Mouse (Mus musculus): Measurements from ENCODE around the gene Gpm6b. TPM values are rescaled to one million over a fixed set of nuclear protein-coding genes. Genes with fewer than 3 reads are reported as not detected.

Gene Gpm6b
- polyA plus RNA-seq, 1 experiment from 2014 or later: 47.4 TPM

- Histone ChIP-seq H3K36me3 (ENCODE audit: control insufficient read depth, insufficient read depth, low read length) (no peaks in the 10 kb centered on the region), H3K9ac (ENCODE audit: low read length) (no peak overlapping the region), H3K4me1 (replicated peaks; ENCODE audit: control insufficient read depth, insufficient read depth, low read length) (no peaks in the 10 kb centered on the region), H3K4me2 (ENCODE audit: low read depth, low read length) (no peak overlapping the region), H3K27me3 (ENCODE audit: control insufficient read depth, insufficient read depth, low read depth, low read length) (no peaks in the 10 kb centered on the region), H3K27ac (ENCODE audit: low read length) (peak overlapping the region; percentile 9; the same call in 1 of the 2 replicates), H3K9me3 (ENCODE audit: control insufficient read depth, low read length) (no peaks in the 10 kb centered on the region), H3K4me3 (ENCODE audit: low read length) (no peak overlapping the region)
- 80% methylated on average over 6 of the region's 6 CpGs for WGBS
- ATAC-seq (ENCODE audit: low read depth): no peak
Measured at GRCm38 (mm10) chrX:166341795-166342194, 103.1 kb downstream of the Gpm6b start.

GRCm38 (mm10) chrX:166344228-166345015 lies 105.7 kb downstream of the Gpm6b start:
- no peak overlapping the region for H3K27ac ChIP-seq (ENCODE audit: low read length)
- H3K36me3 ChIP-seq (ENCODE audit: control insufficient read depth, insufficient read depth, low read length): no peaks in the 10 kb centered on the region
- no peaks in the 10 kb centered on the region for H3K27me3 ChIP-seq (ENCODE audit: control insufficient read depth, insufficient read depth, low read depth, low read length)
- H3K4me1 ChIP-seq (replicated peaks; ENCODE audit: control insufficient read depth, insufficient read depth, low read length): no peaks in the 10 kb centered on the region
- no peaks in the 10 kb centered on the region for H3K9me3 ChIP-seq (ENCODE audit: control insufficient read depth, low read length)
- H3K4me3 ChIP-seq (ENCODE audit: low read length): peak overlapping the region; percentile 28
- H3K9ac ChIP-seq (ENCODE audit: low read length): 0 out of 2 replicates have a peak overlapping the region, but pooled peaks have one; percentile 7
- 32% methylated on average over 10 of the region's 10 CpGs for WGBS
- peak; percentile 49; the same call in 1 of the 2 replicates for ATAC-seq (ENCODE audit: low read depth)
- H3K4me2 ChIP-seq (ENCODE audit: low read depth, low read length): peak overlapping the region; percentile 41

- H3K9me3 ChIP-seq (ENCODE audit: control insufficient read depth, low read length): no peaks in the 10 kb centered on the region
- WGBS: 80% methylated on average over 6 of the region's 6 CpGs
Measured at GRCm38 (mm10) chrX:166348086-166348485, 109.4 kb downstream of the Gpm6b start.

GRCm38 (mm10) chrX:166348634-166349033 lies 109.9 kb downstream of the Gpm6b start:
- Histone ChIP-seq H3K27me3 (ENCODE audit: control insufficient read depth, insufficient read depth, low read depth, low read length) (no peaks in the 10 kb centered on the region; the same call in 1 of the 2 replicates), H3K9me3 (ENCODE audit: control insufficient read depth, low read length) (no peaks in the 10 kb centered on the region), H3K4me3 (ENCODE audit: low read length) (no peak overlapping the region), H3K4me2 (ENCODE audit: low read depth, low read length) (no peak overlapping the region), H3K27ac (ENCODE audit: low read length) (no peak overlapping the region), H3K36me3 (ENCODE audit: control insufficient read depth, insufficient read depth, low read length) (no peaks in the 10 kb centered on the region), H3K9ac (ENCODE audit: low read length) (no peak overlapping the region), H3K4me1 (replicated peaks; ENCODE audit: control insufficient read depth, insufficient read depth, low read length) (no peaks in the 10 kb centered on the region)
- no peak for ATAC-seq (ENCODE audit: low read depth)
- 83% methylated on average over 4 of the region's 4 CpGs for WGBS

More at GRCm38 (mm10) chrX:166348086-166348485, 109.4 kb downstream of the Gpm6b start:
- H3K27me3 ChIP-seq (ENCODE audit: control insufficient read depth, insufficient read depth, low read depth, low read length): no peaks in the 10 kb centered on the region; the same call in 1 of the 2 replicates
- H3K9ac ChIP-seq (ENCODE audit: low read length): no peak overlapping the region
- no peak overlapping the region for H3K4me2 ChIP-seq (ENCODE audit: low read depth, low read length)
- H3K27ac ChIP-seq (ENCODE audit: low read length): no peak overlapping the region
- H3K36me3 ChIP-seq (ENCODE audit: control insufficient read depth, insufficient read depth, low read length): no peaks in the 10 kb centered on the region
- no peaks in the 10 kb centered on the region for H3K4me1 ChIP-seq (replicated peaks; ENCODE audit: control insufficient read depth, insufficient read depth, low read length)
- ATAC-seq (ENCODE audit: low read depth): no peak
- H3K4me3 ChIP-seq (ENCODE audit: low read length): no peak overlapping the region

- H3K9me3 ChIP-seq (ENCODE audit: control insufficient read depth, low read length): no peaks in the 10 kb centered on the region
- no peaks in the 10 kb centered on the region; the same call in 1 of the 2 replicates for H3K27me3 ChIP-seq (ENCODE audit: control insufficient read depth, insufficient read depth, low read depth, low read length)
- no peaks in the 10 kb centered on the region for H3K4me1 ChIP-seq (replicated peaks; ENCODE audit: control insufficient read depth, insufficient read depth, low read length)
- WGBS: 20% methylated on average over 6 of the region's 6 CpGs
- no peak overlapping the region for H3K9ac ChIP-seq (ENCODE audit: low read length)
- no peak overlapping the region for H3K4me2 ChIP-seq (ENCODE audit: low read depth, low read length)
- peak; percentile 70; the same call in 1 of the 2 replicates for ATAC-seq (ENCODE audit: low read depth)
- H3K27ac ChIP-seq (ENCODE audit: low read length): no peak overlapping the region
- no peak overlapping the region for H3K4me3 ChIP-seq (ENCODE audit: low read length)
- H3K36me3 ChIP-seq (ENCODE audit: control insufficient read depth, insufficient read depth, low read length): no peaks in the 10 kb centered on the region
Measured at GRCm38 (mm10) chrX:166351790-166352189, 113.1 kb downstream of the Gpm6b start.

GRCm38 (mm10) chrX:166353412-166353811 lies 114.7 kb downstream of the Gpm6b start:
- Histone ChIP-seq H3K9me3 (ENCODE audit: control insufficient read depth, low read length) (no peaks in the 10 kb centered on the region), H3K4me1 (replicated peaks; ENCODE audit: control insufficient read depth, insufficient read depth, low read length) (no peaks in the 10 kb centered on the region), H3K4me3 (ENCODE audit: low read length) (no peak overlapping the region), H3K36me3 (ENCODE audit: control insufficient read depth, insufficient read depth, low read length) (no peaks in the 10 kb centered on the region), H3K4me2 (ENCODE audit: low read depth, low read length) (no peak overlapping the region), H3K9ac (ENCODE audit: low read length) (no peak overlapping the region), H3K27me3 (ENCODE audit: control insufficient read depth, insufficient read depth, low read depth, low read length) (no peaks in the 10 kb centered on the region; the same call in 1 of the 2 replicates), H3K27ac (ENCODE audit: low read length) (no peak overlapping the region)
- 55% methylated on average over 2 of the region's 2 CpGs for WGBS
- ATAC-seq (ENCODE audit: low read depth): no peak

GRCm38 (mm10) chrX:166354913-166355312 lies 116.2 kb downstream of the Gpm6b start:
- ATAC-seq (ENCODE audit: low read depth): no peak
- H3K4me3 ChIP-seq (ENCODE audit: low read length): no peak overlapping the region
- no peak overlapping the region for H3K27ac ChIP-seq (ENCODE audit: low read length)
- no peak overlapping the region for H3K4me2 ChIP-seq (ENCODE audit: low read depth, low read length)
- H3K36me3 ChIP-seq (ENCODE audit: control insufficient read depth, insufficient read depth, low read length): no peaks in the 10 kb centered on the region
- H3K27me3 ChIP-seq (ENCODE audit: control insufficient read depth, insufficient read depth, low read depth, low read length): no peaks in the 10 kb centered on the region; the same call in 1 of the 2 replicates
- H3K4me1 ChIP-seq (replicated peaks; ENCODE audit: control insufficient read depth, insufficient read depth, low read length): no peaks in the 10 kb centered on the region
- H3K9ac ChIP-seq (ENCODE audit: low read length): no peak overlapping the region
- H3K9me3 ChIP-seq (ENCODE audit: control insufficient read depth, low read length): no peaks in the 10 kb centered on the region
- 68% methylated on average over 1 of the region's 1 CpGs for WGBS

GRCm38 (mm10) chrX:166356276-166356675 lies 117.6 kb downstream of the Gpm6b start:
- WGBS: 83% methylated on average over 3 of the region's 3 CpGs

GRCm38 (mm10) chrX:166358955-166359354 lies 120.2 kb downstream of the Gpm6b start:
- no peak overlapping the region for H3K4me2 ChIP-seq (ENCODE audit: low read depth, low read length)
- H3K9ac ChIP-seq (ENCODE audit: low read length): no peak overlapping the region
- no peak overlapping the region for H3K27ac ChIP-seq (ENCODE audit: low read length)
- H3K9me3 ChIP-seq (ENCODE audit: control insufficient read depth, low read length): no peaks in the 10 kb centered on the region
- no peaks in the 10 kb centered on the region for H3K27me3 ChIP-seq (ENCODE audit: control insufficient read depth, insufficient read depth, low read depth, low read length)
- H3K4me3 ChIP-seq (ENCODE audit: low read length): no peak overlapping the region
- ATAC-seq (ENCODE audit: low read depth): no peak
- H3K4me1 ChIP-seq (replicated peaks; ENCODE audit: control insufficient read depth, insufficient read depth, low read length): no peaks in the 10 kb centered on the region
- H3K36me3 ChIP-seq (ENCODE audit: control insufficient read depth, insufficient read depth, low read length): no peaks in the 10 kb centered on the region
- 70% methylated on average over 2 of the region's 2 CpGs for WGBS

More at GRCm38 (mm10) chrX:166356276-166356675, 117.6 kb downstream of the Gpm6b start:
- H3K27ac ChIP-seq (ENCODE audit: low read length): no peak overlapping the region
- no peaks in the 10 kb centered on the region for H3K4me1 ChIP-seq (replicated peaks; ENCODE audit: control insufficient read depth, insufficient read depth, low read length)
- no peaks in the 10 kb centered on the region; the same call in 1 of the 2 replicates for H3K27me3 ChIP-seq (ENCODE audit: control insufficient read depth, insufficient read depth, low read depth, low read length)
- no peak overlapping the region for H3K4me2 ChIP-seq (ENCODE audit: low read depth, low read length)
- H3K9ac ChIP-seq (ENCODE audit: low read length): no peak overlapping the region
- H3K36me3 ChIP-seq (ENCODE audit: control insufficient read depth, insufficient read depth, low read length): no peaks in the 10 kb centered on the region
- no peak for ATAC-seq (ENCODE audit: low read depth)
- H3K4me3 ChIP-seq (ENCODE audit: low read length): no peak overlapping the region
- no peaks in the 10 kb centered on the region for H3K9me3 ChIP-seq (ENCODE audit: control insufficient read depth, low read length)

Data from lung, embryonic 16.5 days (tissue).